Mouse (Mus musculus): Measurements from ENCODE around the gene Pck2. TPM values are rescaled to one million over a fixed set of nuclear protein-coding genes. Genes with fewer than 3 reads are reported as not detected.

The Pck2 gene
- total and polyA plus RNA-seq, 2 experiments from 2014 or later, result 18.2 to 27.8 TPM

DNA sequence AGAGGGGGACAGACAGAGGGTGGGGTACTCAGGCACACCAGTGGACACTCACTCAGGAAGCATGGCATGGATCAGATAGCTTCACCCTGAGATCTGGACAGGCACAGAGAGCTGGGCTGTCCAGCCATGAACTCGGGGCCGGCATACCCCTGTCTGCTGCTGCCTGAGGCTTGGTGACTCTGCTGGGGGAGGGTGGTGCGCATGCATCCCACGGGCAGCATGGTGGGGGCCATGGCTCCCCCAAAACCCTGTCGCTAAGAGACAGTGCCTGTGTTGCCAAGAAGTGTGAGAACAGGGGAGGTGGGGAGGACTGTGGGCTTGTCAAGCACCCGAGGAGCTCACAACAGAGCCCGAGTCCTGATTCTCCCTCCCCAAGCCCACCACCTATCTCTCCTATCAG is 29.0 kb upstream of the Pck2 start:
- WGBS, result 44% methylated on average over 7 of the region's 7 CpGs
- 0 out of 2 replicates have a peak overlapping the region, but pooled peaks have one; percentile 1 for H3K9ac ChIP-seq (replicated peaks; ENCODE audit: low read length, poor library complexity, severe bottlenecking)
- H3K4me3 ChIP-seq (ENCODE audit: low read depth, low read length), result no peak overlapping the region
- peaks cover 3% of the 10 kb centered on the region; the same call in 1 of the 2 replicates for H3K36me3 ChIP-seq (ENCODE audit: insufficient read depth, low read length)
- H3K27ac ChIP-seq (ENCODE audit: low read depth, low read length), result no peak overlapping the region
- ATAC-seq (ENCODE audit: low FRiP score), result peak; percentile 42
- no peak for TF ChIP-seq CTCF (IDR thresholded peaks at IDR 0.05)
- H3K4me1 ChIP-seq (ENCODE audit: insufficient read depth, low read length), result 0 out of 2 replicates have a peak, but pooled peaks cover 4% of the 10 kb centered on the region
- H3K27me3 ChIP-seq (ENCODE audit: insufficient read depth, low read length), result no peaks in the 10 kb centered on the region
- peak; percentile 46 for DNase-seq (ENCODE audit: low spot score)
- peak overlapping the region; percentile 29 for H3K4me2 ChIP-seq (ENCODE audit: low read depth, low read length, poor library complexity, severe bottlenecking)
- no peaks in the 10 kb centered on the region for H3K9me3 ChIP-seq (ENCODE audit: low read length)

DNA sequence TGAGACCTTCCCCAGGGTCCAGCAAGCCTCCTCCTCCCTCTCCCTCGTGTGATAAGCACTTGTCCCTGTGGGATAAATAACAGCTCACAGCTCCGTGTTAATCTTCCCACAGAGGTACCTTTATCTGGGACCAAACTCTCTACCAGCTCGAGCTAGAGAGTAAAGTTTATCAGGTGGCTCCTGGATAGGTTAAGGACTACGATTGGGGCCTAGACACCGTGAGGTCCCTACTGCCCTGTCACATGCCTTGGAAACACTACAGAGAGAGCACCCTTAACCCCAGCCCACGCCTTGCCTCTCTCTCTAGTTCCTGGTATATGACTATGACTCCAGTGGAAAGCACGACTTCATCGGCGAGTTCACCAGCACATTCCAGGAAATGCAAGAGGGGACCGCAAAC is 26.1 kb upstream of the Pck2 start:
- no peak overlapping the region for H3K9ac ChIP-seq (replicated peaks; ENCODE audit: low read length, poor library complexity, severe bottlenecking)
- no peaks in the 10 kb centered on the region for H3K27me3 ChIP-seq (ENCODE audit: insufficient read depth, low read length)
- no peaks in the 10 kb centered on the region for H3K9me3 ChIP-seq (ENCODE audit: low read length)
- ATAC-seq (ENCODE audit: low FRiP score), result no peak
- H3K4me3 ChIP-seq (ENCODE audit: low read depth, low read length), result no peak overlapping the region
- no peak overlapping the region for H3K27ac ChIP-seq (ENCODE audit: low read depth, low read length)
- WGBS, result 72% methylated on average over 10 of the region's 10 CpGs
- DNase-seq (ENCODE audit: low spot score), result no peak
- peaks cover 6% of the 10 kb centered on the region for H3K4me1 ChIP-seq (ENCODE audit: insufficient read depth, low read length)
- H3K4me2 ChIP-seq (ENCODE audit: low read depth, low read length, poor library complexity, severe bottlenecking), result no peak overlapping the region
- H3K36me3 ChIP-seq (ENCODE audit: insufficient read depth, low read length), result no peaks in the 10 kb centered on the region
- TF ChIP-seq CTCF (IDR thresholded peaks at IDR 0.05), result no peak

DNA sequence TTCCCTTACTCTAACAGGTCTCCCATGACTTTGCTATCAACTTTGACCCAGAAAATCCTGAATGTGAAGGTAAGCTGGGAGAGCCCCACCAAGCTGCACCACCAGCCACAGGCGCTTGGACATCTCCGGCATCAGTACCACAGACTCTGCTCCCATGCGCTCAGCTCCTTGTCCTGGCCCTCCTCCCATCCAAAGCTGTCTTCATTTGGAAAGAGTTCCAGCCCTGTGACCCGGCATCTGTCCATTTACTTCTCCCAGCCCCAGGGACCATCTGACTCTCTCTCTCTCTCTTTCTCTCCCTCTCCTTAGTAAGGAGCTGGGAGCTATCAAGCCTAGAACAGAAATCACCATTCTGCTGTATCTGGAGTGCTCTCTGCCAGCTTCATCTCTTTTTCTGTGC is 24.2 kb upstream of the Pck2 start:
- no peaks in the 10 kb centered on the region for H3K36me3 ChIP-seq (ENCODE audit: insufficient read depth, low read length)
- ATAC-seq (ENCODE audit: low FRiP score) (no peak), DNase-seq (ENCODE audit: low spot score) (no peak)
- 86% methylated on average over 4 of the region's 4 CpGs for WGBS
- H3K27me3 ChIP-seq (ENCODE audit: insufficient read depth, low read length), result no peaks in the 10 kb centered on the region
- no peak for TF ChIP-seq CTCF (IDR thresholded peaks at IDR 0.05)
- no peak overlapping the region for H3K4me2 ChIP-seq (ENCODE audit: low read depth, low read length, poor library complexity, severe bottlenecking)
- no peak overlapping the region for H3K4me3 ChIP-seq (ENCODE audit: low read depth, low read length)
- no peak overlapping the region for H3K9ac ChIP-seq (replicated peaks; ENCODE audit: low read length, poor library complexity, severe bottlenecking)
- H3K9me3 ChIP-seq (ENCODE audit: low read length), result no peaks in the 10 kb centered on the region
- H3K27ac ChIP-seq (ENCODE audit: low read depth, low read length), result no peak overlapping the region
- H3K4me1 ChIP-seq (ENCODE audit: insufficient read depth, low read length), result peaks cover 8% of the 10 kb centered on the region

DNA sequence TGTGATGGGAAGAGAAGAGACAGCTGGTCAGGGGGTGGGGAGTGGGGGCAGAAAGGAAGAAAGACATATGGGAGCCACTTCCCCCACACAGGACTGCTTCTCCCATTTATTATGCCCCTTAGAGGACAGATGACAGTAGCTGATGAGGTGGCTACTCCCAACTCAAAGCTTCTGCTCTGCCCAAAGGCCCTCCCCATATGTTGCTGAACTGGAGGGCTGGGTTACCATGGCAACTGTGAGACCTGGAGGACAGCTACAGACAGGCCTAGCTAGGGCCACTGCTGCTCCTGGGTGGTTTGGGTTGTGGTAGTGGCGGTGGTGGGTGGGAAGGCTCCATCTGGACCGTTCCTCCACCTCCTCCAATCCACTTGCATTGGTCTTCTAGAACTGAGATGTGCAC is 21.2 kb upstream of the Pck2 start:
- Histone ChIP-seq H3K4me1 (ENCODE audit: insufficient read depth, low read length) (peaks cover 5% of the 10 kb centered on the region), H3K4me2 (ENCODE audit: low read depth, low read length, poor library complexity, severe bottlenecking) (no peak overlapping the region), H3K27me3 (ENCODE audit: insufficient read depth, low read length) (peaks cover 3% of the 10 kb centered on the region; the same call in 1 of the 2 replicates), H3K27ac (ENCODE audit: low read depth, low read length) (no peak overlapping the region), H3K36me3 (ENCODE audit: insufficient read depth, low read length) (no peaks in the 10 kb centered on the region), H3K9me3 (ENCODE audit: low read length) (no peaks in the 10 kb centered on the region), H3K9ac (replicated peaks; ENCODE audit: low read length, poor library complexity, severe bottlenecking) (no peak overlapping the region), H3K4me3 (ENCODE audit: low read depth, low read length) (no peak overlapping the region)
- DNase-seq (ENCODE audit: low spot score) (peak; percentile 86), ATAC-seq (ENCODE audit: low FRiP score) (peak; percentile 64)
- TF ChIP-seq CTCF (IDR thresholded peaks at IDR 0.05), result no peak
- WGBS, result 31% methylated on average over 2 of the region's 2 CpGs

DNA sequence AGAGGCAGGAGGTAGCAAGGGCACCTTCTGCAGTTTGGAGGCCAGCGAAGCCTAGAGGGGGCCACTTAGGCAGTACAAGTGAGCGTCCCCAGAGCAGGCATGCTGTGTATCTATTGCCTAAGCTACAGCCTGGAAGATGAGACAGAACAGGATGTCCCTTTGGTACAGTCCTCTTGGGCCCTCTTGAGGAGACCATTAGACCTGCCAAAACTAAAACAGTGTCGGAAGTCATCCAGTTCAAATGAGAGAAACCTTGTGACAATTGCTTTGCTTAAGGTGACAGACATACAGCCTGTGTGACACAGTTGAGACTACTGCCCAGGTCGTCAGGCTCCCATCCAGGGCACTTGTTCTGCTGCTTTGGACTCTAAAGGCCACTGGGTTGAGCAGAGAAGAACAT is 20.5 kb upstream of the Pck2 start:
- Histone ChIP-seq H3K4me1 (ENCODE audit: insufficient read depth, low read length) (peaks cover 5% of the 10 kb centered on the region), H3K27ac (ENCODE audit: low read depth, low read length) (no peak overlapping the region; the same call in 1 of the 2 replicates), H3K9ac (replicated peaks; ENCODE audit: low read length, poor library complexity, severe bottlenecking) (no peak overlapping the region), H3K9me3 (ENCODE audit: low read length) (no peaks in the 10 kb centered on the region), H3K4me3 (ENCODE audit: low read depth, low read length) (no peak overlapping the region), H3K27me3 (ENCODE audit: insufficient read depth, low read length) (peaks cover 6% of the 10 kb centered on the region; the same call in 1 of the 2 replicates), H3K36me3 (ENCODE audit: insufficient read depth, low read length) (no peaks in the 10 kb centered on the region), H3K4me2 (ENCODE audit: low read depth, low read length, poor library complexity, severe bottlenecking) (peak overlapping the region; percentile 92)
- WGBS, result 54% methylated on average over 4 of the region's 4 CpGs
- ATAC-seq (ENCODE audit: low FRiP score), result no peak
- TF ChIP-seq CTCF (IDR thresholded peaks at IDR 0.05), result peak; percentile 48
- DNase-seq (ENCODE audit: low spot score), result peak; percentile 48

DNA sequence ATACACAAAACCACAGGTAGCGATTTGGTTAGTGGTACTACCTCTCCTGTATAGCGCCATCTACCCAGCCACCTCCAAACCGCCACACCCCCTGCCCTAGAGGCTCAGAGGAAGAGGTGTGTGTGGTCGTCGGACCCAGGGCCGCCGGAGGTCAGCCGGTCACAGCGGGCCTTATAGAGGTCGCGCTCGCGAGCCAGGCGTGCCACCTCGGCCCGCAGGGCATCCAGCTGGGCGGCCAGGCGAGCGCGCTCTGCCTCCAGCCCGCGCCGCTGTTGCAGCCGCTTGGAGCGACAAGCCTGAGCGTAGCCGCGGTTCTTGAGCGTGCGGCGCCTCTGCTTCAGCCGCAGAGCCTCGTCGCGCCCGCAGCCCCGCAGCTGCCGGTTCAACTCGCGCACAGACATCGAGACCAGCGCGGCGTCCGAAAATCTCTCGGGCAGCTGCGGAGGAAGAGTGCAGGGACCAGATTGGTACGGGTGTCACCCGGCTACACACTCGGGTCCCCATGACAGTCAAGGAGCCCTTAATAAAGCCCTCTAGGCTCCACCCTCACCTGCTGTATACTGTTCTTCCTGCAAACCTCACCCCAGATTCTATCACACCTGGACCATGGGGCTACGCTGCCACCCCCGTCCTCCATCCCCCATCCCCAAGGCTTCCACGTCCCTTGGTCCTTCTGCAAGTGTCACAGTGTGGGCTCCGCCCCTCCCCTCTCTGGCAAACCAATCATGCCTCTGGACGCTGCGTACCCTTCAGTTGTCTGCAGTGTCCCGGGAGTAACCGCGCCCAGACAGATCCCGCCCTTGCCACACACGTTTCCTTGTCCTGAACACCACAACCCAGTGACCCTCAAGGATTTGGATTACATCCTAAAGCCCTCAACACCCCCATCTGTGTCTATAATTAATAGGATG is 19.4 kb upstream of the Pck2 start:
- Histone ChIP-seq H3K27ac (ENCODE audit: low read depth, low read length) (peak overlapping the region; percentile 79), H3K9me3 (ENCODE audit: low read length) (no peaks in the 10 kb centered on the region), H3K9ac (replicated peaks; ENCODE audit: low read length, poor library complexity, severe bottlenecking) (peak overlapping the region; percentile 69), H3K36me3 (ENCODE audit: insufficient read depth, low read length) (no peaks in the 10 kb centered on the region), H3K4me2 (ENCODE audit: low read depth, low read length, poor library complexity, severe bottlenecking) (peak overlapping the region; percentile 92), H3K4me1 (ENCODE audit: insufficient read depth, low read length) (peaks cover 5% of the 10 kb centered on the region), H3K4me3 (ENCODE audit: low read depth, low read length) (peak overlapping the region; percentile 53), H3K27me3 (ENCODE audit: insufficient read depth, low read length) (peaks cover 8% of the 10 kb centered on the region; the same call in 1 of the 2 replicates)
- peak; percentile 57 for TF ChIP-seq CTCF (IDR thresholded peaks at IDR 0.05)
- DNase-seq (ENCODE audit: low spot score), result peak; percentile 73
- peak; percentile 79 for ATAC-seq (ENCODE audit: low FRiP score)
- under 1% methylated on average over 61 of the region's 61 CpGs for WGBS
